Mouse (Mus musculus): Measurements from ENCODE around the gene Ampd1. TPM values are rescaled to one million over a fixed set of nuclear protein-coding genes. Genes with fewer than 3 reads are reported as not detected.

Gene Ampd1
- total and polyA plus RNA-seq, 3 experiments, result 0.19 TPM; not detected in 2

DNA sequence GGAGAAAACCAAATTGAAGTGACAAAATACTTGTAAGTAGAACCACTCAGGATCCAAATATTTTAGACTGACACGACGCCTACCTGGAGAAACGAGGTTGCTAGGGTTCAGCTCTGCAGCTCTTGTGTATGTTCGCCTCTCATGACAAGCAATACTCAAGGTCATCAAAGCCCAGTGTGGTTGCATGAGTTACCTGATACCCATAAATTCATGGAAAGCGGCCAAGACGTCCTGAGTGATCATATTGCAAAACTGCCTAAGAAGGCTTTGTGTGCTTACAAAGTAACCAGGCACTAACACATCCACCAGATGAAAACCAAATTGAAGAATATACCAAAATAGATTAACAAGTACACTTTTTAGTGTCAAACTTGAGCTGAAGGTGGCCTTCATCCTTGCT lies 4.8 kb upstream of the Ampd1 start:
- H3K27ac ChIP-seq (ENCODE audit: insufficient read depth, low read depth), result no peak overlapping the region
- in situ Hi-C loops (cut with MboI; ENCODE audit: low pct_ligation_motif_present, low pct_unique_long_range_greater_than_20kb, low sequenced_read_pairs), result no loop called here
- H3K4me2 ChIP-seq (ENCODE audit: insufficient read depth, low read depth, poor library complexity, severe bottlenecking), result no peak overlapping the region
- no peaks in the 10 kb centered on the region for H3K79me2 ChIP-seq (replicated peaks; ENCODE audit: control insufficient read depth, extremely low read depth, insufficient read depth, poor library complexity, severe bottlenecking)
- no peak overlapping the region for H3K9ac ChIP-seq (ENCODE audit: insufficient read depth, low read depth)
- no peak for DNase-seq (ENCODE audit: extremely low read depth)
- TF ChIP-seq CTCF (conservative IDR thresholded peaks at IDR 0.05 in 1 of 2, IDR thresholded peaks at IDR 0.05 in 1 of 2; ENCODE audit: low read depth in 2 of 2, low read length in 2 of 2), result no peak
- TF ChIP-seq GABPA (IDR thresholded peaks at IDR 0.05; ENCODE audit: insufficient replicate concordance, low read depth, low read length), result no peak
- no peaks in the 10 kb centered on the region for H3K27me3 ChIP-seq (replicated peaks)
- dilution Hi-C loops (cut with MboI; ENCODE audit: extremely low pct_ligation_motif_present, extremely low pct_unique_long_range_greater_than_20kb, low sequenced_read_pairs), result no loop called here
- peaks cover 39 to 53% of the 10 kb centered on the region in 2 experiments for H3K36me3 ChIP-seq (replicated peaks in 1 of 2; ENCODE audit: control insufficient read depth in 1 of 2, insufficient read depth in 1 of 2, low read length in 1 of 2)
- H3K4me3 ChIP-seq (replicated peaks in 1 of 3; ENCODE audit: low read depth in 2 of 3, low read length in 2 of 3, poor library complexity in 1 of 3), result no peak overlapping the region
- H3K9me3 ChIP-seq (replicated peaks; ENCODE audit: low read length), result no peaks in the 10 kb centered on the region
- no peaks in the 10 kb centered on the region for H3K4me1 ChIP-seq (ENCODE audit: control insufficient read depth in 1 of 2, insufficient read depth in 2 of 2)

DNA sequence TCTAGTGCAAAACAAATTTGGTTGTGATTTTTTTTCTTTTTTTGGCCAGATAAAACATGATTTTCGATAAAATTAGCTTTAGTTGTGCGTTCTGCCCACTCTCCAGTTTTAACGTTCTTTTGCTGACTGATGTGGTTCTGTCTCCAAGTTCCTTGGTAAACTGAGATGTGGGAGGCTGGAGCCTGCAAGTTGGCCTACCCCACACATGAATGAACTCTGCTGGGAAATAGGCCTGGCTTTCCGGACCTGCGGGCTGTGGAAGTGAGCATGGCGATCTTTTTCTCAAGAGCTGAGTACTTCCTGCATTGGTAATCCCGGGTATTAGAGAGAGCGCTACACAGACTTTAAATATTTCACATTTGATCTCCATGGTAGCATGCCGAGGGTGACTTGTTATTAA lies 2.1 kb downstream of the Ampd1 start:
- no peaks in the 10 kb centered on the region for H3K27me3 ChIP-seq (replicated peaks)
- dilution Hi-C loops (cut with MboI; ENCODE audit: extremely low pct_ligation_motif_present, extremely low pct_unique_long_range_greater_than_20kb, low sequenced_read_pairs), result no loop called here

DNA sequence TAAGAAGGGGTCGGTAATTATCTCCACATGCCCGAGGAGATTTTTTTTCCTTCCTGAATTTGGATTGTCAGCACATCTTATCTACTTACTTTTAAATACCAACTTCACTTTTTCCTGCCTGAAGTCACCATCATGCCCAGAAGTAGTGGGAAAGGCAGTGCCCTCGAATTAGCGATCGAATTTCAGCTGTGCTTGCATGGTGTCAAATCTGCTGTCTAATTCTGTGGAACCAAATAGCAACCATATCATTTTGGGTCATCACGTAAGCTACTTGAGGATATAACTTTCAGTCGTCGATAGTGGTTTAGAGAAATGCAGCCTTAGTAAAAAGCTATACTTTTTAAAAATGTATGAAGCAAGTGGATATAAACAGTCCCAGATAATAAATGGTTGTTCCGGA lies 2.7 kb downstream of the Ampd1 start:
- H3K27me3 ChIP-seq (replicated peaks), result no peaks in the 10 kb centered on the region
- in situ Hi-C loops (cut with MboI; ENCODE audit: low pct_ligation_motif_present, low pct_unique_long_range_greater_than_20kb, low sequenced_read_pairs) (no loop called here), dilution Hi-C loops (cut with MboI; ENCODE audit: extremely low pct_ligation_motif_present, extremely low pct_unique_long_range_greater_than_20kb, low sequenced_read_pairs) (no loop called here)
- TF ChIP-seq EP300 (IDR thresholded peaks at IDR 0.05; ENCODE audit: low read length) (no peak), PAX5 (IDR thresholded peaks at IDR 0.05; ENCODE audit: low read length) (no peak), MAZ (IDR thresholded peaks at IDR 0.05; ENCODE audit: low read depth, low read length) (no peak), CHD2 (IDR thresholded peaks at IDR 0.05; ENCODE audit: low read length) (no peak), POLR2AphosphoS2 (IDR thresholded peaks at IDR 0.05; ENCODE audit: low read depth, low read length) (no peak), ZC3H11A (IDR thresholded peaks at IDR 0.05; ENCODE audit: low read depth, low read length) (no peak), JUND (conservative IDR thresholded peaks at IDR 0.05; ENCODE audit: low read depth, low read length) (no peak), RCOR1 (conservative IDR thresholded peaks at IDR 0.05; ENCODE audit: low read depth, low read length) (no peak)
- H3K79me2 ChIP-seq (replicated peaks; ENCODE audit: control insufficient read depth, extremely low read depth, insufficient read depth, poor library complexity, severe bottlenecking), result no peaks in the 10 kb centered on the region
- H3K4me2 ChIP-seq (ENCODE audit: insufficient read depth, low read depth, poor library complexity, severe bottlenecking), result no peak overlapping the region
- no peak overlapping the region for H3K27ac ChIP-seq (ENCODE audit: insufficient read depth, low read depth)
- no peak for DNase-seq (ENCODE audit: extremely low read depth)
- no peak overlapping the region for H3K4me3 ChIP-seq (replicated peaks in 1 of 3; ENCODE audit: low read depth in 2 of 3, low read length in 2 of 3, poor library complexity in 1 of 3)
- no peaks in the 10 kb centered on the region for H3K36me3 ChIP-seq (replicated peaks in 1 of 2; ENCODE audit: control insufficient read depth in 1 of 2, insufficient read depth in 1 of 2, low read length in 1 of 2)
- no peaks in the 10 kb centered on the region for H3K9me3 ChIP-seq (replicated peaks; ENCODE audit: low read length)
- H3K9ac ChIP-seq (ENCODE audit: insufficient read depth, low read depth), result no peak overlapping the region
- H3K4me1 ChIP-seq (ENCODE audit: control insufficient read depth in 1 of 2, insufficient read depth in 2 of 2), result no peaks in the 10 kb centered on the region

More for the DNA sequence above, 2.1 kb downstream of the Ampd1 start:
- no peak for TF ChIP-seq ZMIZ1 (IDR thresholded peaks at IDR 0.05; ENCODE audit: low read depth, low read length)
- TF ChIP-seq ELF1 (IDR thresholded peaks at IDR 0.05; ENCODE audit: low read depth, low read length), result no peak
- no peak for TF ChIP-seq POLR2AphosphoS2 (IDR thresholded peaks at IDR 0.05; ENCODE audit: low read depth, low read length)
- no peak for TF ChIP-seq GABPA (IDR thresholded peaks at IDR 0.05; ENCODE audit: insufficient replicate concordance, low read depth, low read length)
- TF ChIP-seq USF2 (conservative IDR thresholded peaks at IDR 0.05; ENCODE audit: low read depth, low read length), result no peak
- no peak for TF ChIP-seq IRF4 (IDR thresholded peaks at IDR 0.05; ENCODE audit: low read depth, low read length)
- no peak for TF ChIP-seq USF1 (IDR thresholded peaks at IDR 0.05; ENCODE audit: low read depth, low read length)
- TF ChIP-seq MAX (IDR thresholded peaks at IDR 0.05; ENCODE audit: low read length), result no peak
- TF ChIP-seq MXI1 (IDR thresholded peaks at IDR 0.05; ENCODE audit: low read depth, low read length), result no peak
- no peak for DNase-seq (ENCODE audit: extremely low read depth)
- in situ Hi-C loops (cut with MboI; ENCODE audit: low pct_ligation_motif_present, low pct_unique_long_range_greater_than_20kb, low sequenced_read_pairs), result no loop called here
- Histone ChIP-seq H3K4me1 (ENCODE audit: control insufficient read depth in 1 of 2, insufficient read depth in 2 of 2) (no peaks in the 10 kb centered on the region), H3K27ac (ENCODE audit: insufficient read depth, low read depth) (no peak overlapping the region), H3K9ac (ENCODE audit: insufficient read depth, low read depth) (no peak overlapping the region), H3K9me3 (replicated peaks; ENCODE audit: low read length) (no peaks in the 10 kb centered on the region), H3K4me3 (replicated peaks in 1 of 3; ENCODE audit: low read depth in 2 of 3, low read length in 2 of 3, poor library complexity in 1 of 3) (no peak overlapping the region), H3K79me2 (replicated peaks; ENCODE audit: control insufficient read depth, extremely low read depth, insufficient read depth, poor library complexity, severe bottlenecking) (no peaks in the 10 kb centered on the region), H3K36me3 (replicated peaks in 1 of 2; ENCODE audit: control insufficient read depth in 1 of 2, insufficient read depth in 1 of 2, low read length in 1 of 2) (peaks cover 0 to 2% of the 10 kb centered on the region in 2 experiments), H3K4me2 (ENCODE audit: insufficient read depth, low read depth, poor library complexity, severe bottlenecking) (no peak overlapping the region)

Measured in CH12.LX (cell line).